Mouse (Mus musculus) urinary bladder, postnatal 36 days (tissue): ENCODE results near the gene Vmn2r29.
"Not testable (repeated sequence)": the region's sequence is repeated elsewhere in the genome, so short reads cannot be mapped to it uniquely, and the experiment has no call there.

Source experiments
- DNase-seq, 2 experiments: peaks; one replicate each; pipeline ENCODE4 v3.0.0; 2022; ENCODE audit warnings: low spot score in 2 of 2, mixed read lengths in 1 of 2

Vmn2r29 gene

DNA sequence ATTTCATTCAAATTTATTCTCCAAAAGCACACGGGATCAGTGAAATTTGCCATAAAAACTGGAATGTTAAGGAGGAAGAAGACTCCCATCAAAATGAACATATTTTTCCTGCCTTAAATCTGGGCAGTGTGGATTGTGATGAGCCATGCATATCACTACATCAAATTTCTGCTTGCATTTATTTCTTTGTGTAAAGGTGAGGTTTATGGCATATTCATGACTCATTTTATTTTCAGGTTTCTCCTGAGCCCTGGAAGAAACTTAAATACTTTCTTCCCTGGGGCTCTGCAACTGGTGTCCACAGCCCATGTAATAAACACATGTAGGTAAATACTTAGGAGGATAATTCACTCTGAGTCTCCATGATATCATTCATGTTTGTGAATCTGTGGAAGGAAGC, at the start of gene Vmn2r29:
TSS of gene Vmn2r29 (minus strand) at position 101 of the 400 bp plus-strand sequence.
- not testable (repeated sequence) for DNase-seq

DNA sequence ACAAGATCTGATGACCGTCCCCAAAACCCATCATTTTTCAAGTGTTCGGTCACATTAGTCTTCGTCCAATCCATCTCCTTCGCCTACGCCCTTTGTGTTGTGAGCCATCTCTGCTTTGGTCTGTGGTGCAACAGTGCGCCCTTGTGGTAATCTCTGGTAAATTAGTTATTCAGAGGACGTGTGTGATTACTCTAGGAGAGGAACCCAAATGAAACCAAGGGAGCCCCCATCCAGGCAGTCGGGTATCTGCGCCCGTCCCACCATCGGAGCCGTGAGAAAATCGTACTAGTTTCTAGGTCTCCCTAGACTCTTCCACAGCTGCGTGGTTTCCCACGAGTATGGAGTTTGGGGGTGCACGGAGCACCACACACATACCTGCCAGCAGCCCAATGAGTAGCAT, 48.5 kb upstream of the Vmn2r29 start:
- peak; percentile 32 to 41 for DNase-seq

DNA sequence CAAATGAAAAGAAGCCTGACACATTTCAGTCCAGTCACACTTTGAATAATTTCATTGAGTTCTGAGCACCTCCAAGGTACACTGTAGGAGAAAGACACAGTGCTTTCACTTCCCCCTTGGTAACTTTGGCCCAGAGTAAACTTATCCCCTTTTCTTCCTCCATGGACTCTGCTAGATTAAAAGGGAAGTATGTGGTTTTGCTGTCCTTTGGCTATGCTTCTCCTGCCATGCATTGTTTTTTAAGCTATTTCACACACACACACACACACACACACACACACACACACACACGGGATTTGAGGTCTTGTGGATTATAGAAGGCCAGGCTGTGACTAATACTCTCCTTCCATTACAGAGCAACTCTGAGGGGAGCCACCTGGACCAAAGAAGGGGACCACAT, 34.3 kb upstream of the Vmn2r29 start:
- no peak for DNase-seq

DNA sequence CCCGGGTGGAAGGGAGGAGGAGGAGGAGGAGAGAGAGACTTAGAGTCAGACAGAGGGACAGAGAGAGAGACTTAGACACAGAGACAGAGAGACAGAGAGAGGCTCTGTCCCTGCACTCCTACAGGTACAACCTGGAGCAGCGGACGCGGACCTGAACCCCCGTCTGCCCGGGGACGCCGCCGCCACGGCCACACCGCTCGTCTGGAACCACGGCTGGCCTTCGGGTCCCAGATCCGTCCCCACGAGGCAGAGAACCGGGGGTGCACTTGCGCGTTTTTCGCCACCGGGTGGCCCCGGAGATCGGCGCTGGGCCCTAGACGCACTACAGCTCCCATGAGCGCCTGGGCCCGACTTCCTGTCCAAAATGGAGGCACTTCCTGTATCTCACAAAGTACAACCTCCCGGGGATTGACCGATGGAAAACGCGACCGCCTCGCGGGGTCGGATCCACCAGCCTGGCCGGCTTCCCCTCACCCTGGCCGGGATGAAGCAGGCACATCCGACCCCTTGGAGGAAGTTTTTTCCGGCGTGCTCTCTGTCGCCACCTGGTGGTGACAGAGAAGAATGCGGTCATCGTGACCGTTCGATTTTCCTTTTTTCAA, 30.9 kb upstream of the Vmn2r29 start, which contains the start of gene Gm45844:
TSS of gene Gm45844 (minus strand) at position 324 of the 602 bp plus-strand sequence.
- peak; percentile 82 to 90 for DNase-seq

DNA sequence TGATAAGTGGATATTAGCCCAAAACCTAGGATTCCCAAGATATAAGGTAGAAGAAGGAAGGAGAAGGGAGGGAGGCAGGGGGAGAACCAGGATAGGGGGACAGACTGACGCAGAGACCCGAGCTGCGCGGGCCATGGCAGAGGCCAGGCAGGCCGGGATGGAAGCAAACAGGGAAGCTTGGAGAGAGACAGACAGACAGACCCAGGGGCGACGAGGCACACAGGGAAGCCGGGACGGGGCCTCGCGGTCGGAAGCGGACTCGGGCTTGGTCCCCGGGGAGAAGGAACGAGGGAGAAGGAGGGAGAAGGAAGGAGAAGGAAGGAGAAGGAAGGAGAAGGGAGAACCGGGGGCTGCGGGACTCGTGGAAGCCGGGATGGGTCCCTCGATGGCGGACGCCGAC, 30.4 kb upstream of the Vmn2r29 start:
- DNase-seq, result peak in 1 of 2 experiments; percentile 6

DNA sequence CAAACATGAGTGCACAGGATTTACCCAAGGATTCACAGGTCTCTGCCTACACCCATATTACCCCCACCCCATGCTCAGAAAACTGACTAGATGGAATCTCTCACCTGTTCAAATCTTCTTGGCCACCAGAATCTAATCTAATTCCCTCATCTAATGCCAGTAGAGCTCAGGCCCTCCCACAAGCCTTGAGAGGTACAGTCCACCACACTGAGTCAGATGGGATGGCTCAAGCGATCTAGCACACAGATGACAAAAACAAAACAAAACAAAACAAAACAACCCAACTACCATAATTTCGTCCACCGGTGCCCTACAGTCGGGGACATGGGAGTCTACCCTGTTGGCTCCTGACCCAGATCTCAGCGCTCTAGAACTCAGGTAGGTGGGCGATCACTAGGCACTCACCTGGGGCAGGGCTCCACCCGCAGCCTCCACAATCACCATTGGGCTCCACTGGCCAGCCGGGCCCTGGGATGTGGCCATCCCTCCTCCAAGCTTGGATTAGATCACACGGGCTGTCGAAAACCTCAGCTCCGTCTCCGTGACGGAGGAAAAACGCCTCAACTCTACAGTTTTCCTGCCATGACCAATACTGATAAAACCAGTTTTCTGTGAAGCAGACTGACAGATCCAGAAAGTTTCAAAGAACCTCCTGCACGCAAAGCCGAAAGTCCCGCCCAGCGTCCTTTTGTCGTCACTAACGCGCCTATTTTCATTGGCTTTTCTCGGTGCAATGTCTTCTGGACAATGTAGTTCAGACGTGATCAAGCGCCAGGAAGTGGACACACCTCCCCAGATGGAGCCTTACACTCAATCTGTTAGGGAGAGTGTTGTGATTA, 37.6 kb downstream of the Vmn2r29 start, which contains the start of gene Zfp772:
TSS of gene Zfp772 (minus strand) at position 686 of the 839 bp plus-strand sequence.
- DNase-seq, result peak; percentile 44 to 53

DNA sequence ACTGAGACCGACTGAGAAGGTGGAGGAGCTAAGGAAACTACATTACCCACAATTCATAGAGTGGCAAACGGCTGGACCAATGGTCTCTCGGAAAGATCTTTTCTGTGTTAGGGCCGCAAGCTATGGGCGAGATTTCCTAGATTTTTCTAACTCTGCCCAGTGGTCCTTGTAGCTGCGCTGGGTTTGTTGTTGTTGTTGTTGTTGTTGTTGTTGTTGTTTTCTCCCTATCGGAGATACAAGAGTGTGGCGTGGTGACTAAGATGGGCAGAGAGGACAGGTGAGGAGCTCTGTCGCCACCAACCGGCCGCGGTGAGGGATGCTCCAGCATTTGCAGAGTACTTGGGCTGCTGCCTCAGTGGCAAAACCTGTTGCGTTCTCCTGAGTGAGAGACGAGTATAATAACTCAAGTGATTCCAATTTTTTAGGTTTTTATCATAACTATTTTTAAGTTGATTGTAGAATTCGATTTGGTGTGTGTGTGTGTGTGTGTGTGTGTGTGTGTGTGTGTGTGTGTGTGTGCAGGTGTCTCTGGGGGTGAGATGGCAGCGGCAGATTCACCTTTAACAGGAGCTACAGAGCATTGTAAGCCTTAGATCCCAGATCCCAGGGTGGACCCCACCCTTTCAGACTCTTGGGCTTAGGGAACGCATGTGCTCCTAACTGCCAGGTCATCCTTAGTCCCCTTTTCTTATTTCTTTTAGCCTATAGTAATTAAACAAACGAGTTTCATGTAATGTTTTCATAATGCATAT, 58.8 kb downstream of the Vmn2r29 start:
- peak; percentile 60 to 71 for DNase-seq

DNA sequence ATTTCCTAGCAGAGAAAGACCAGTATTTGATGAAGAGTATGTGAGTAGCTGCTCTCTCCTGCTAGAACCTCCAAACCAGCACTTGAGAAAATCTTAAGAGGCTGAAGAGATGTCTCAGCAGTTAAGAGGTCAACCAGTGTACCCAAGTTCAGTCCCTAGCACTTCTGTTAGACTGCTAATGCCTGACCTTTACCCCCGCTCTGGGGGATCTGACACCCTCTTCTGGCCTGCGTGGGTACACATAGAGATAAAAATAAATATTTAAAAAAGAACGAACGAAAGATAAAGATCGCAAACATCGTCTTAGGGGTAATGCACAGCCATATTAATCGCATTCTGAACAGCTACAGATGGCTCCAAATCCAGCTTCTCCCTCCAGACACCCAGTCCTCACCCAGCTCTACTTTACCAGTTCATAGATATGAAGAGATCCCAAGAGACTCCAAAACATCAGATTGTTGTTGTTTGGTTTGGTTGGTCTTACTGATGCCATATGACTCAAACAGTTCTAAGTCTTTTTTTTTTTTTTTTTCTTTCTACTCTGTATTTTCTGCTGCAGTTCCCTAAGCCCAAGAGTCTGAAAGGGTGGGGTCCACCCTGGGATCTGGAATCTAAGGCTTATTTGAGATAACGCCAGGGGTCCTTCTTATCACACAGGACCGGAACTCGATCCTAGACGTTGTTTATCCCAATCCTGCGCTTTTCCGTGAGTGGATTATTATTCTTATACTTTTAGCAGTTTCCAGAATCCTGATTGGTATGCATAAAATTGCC, 59.5 kb downstream of the Vmn2r29 start:
- DNase-seq, result no peak

DNA sequence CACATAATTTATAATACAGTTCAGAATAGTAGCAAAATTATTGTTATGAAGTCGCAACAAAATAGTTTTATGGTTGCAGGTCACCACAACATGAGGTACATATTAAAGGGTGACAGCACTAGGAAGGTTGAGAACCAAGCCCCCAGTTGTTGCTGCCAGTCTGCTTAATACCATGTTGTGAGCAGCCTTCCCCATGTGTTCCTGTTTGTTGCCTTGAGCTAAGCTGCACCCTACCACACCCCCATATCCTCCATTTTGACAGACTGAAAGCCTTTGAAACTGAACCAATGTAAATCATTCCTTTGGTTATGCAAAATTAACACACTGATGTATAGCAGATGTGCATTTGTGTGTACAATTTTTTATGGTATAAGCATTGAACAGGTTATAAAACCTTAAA, 61.2 kb downstream of the Vmn2r29 start:
- no peak for DNase-seq
